Mouse (Mus musculus): Measurements from ENCODE around the gene Clcn6. TPM values are rescaled to one million over a fixed set of nuclear protein-coding genes. Genes with fewer than 3 reads are reported as not detected.
"Not testable (repeated sequence)": the region's sequence is repeated elsewhere in the genome, so short reads cannot be mapped to it uniquely, and the experiment has no call there.

Gene Clcn6
- polyA plus RNA-seq, 1 experiment from 2014 or later = 6.1 TPM

DNA sequence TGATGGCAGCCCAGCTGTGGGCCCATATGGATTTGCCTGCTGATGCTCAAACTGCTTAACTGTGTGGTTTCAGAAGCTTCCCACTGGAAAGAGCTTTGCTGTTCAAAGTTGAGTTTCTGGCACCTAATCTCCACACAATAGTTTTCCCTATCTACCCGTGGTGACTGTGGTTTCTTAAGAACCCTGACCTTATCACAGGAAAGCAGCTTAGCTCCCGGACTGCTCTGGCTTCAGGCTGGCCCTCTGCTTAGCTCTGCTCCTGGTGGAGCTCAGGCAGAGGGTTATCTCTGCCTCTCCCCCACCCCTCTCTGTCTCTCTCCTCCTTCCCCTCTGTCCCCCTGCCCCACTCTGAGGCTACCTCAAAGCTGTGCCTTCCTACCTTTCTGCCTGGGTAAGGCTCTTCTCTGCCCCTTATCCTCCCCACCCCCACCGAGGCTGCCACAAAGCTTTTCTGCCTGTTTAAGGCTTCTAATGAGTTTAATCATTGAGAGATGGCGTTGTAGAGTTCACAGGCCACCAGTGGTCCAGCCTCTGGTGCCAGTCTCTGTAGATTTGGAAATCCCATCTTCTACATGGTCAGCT, 7.9 kb upstream of the Clcn6 start:
- peaks cover 17% of the 10 kb centered on the region for H3K4me1 ChIP-seq (ENCODE audit: control insufficient read depth, insufficient read depth, low read length)
- H3K9me3 ChIP-seq (replicated peaks; ENCODE audit: control insufficient read depth, low read length) = no peaks in the 10 kb centered on the region
- H3K27me3 ChIP-seq (ENCODE audit: control insufficient read depth, insufficient read depth, low read length) = no peaks in the 10 kb centered on the region
- no peak overlapping the region for H3K9ac ChIP-seq (ENCODE audit: low read length)
- no peak overlapping the region for H3K4me3 ChIP-seq (replicated peaks; ENCODE audit: low read length)
- peaks cover 18% of the 10 kb centered on the region for H3K36me3 ChIP-seq (ENCODE audit: control insufficient read depth, insufficient read depth, low read length)
- WGBS = 52% methylated on average over 4 of the region's 4 CpGs
- peak overlapping the region; percentile 46; the same call in 1 of the 2 replicates for H3K27ac ChIP-seq (ENCODE audit: low read length)
- 0 out of 2 replicates have a peak, but pooled peaks have one; percentile 53 for ATAC-seq (ENCODE audit: insufficient read depth, low FRiP score)
- H3K4me2 ChIP-seq (ENCODE audit: low read depth, low read length) = no peak overlapping the region

DNA sequence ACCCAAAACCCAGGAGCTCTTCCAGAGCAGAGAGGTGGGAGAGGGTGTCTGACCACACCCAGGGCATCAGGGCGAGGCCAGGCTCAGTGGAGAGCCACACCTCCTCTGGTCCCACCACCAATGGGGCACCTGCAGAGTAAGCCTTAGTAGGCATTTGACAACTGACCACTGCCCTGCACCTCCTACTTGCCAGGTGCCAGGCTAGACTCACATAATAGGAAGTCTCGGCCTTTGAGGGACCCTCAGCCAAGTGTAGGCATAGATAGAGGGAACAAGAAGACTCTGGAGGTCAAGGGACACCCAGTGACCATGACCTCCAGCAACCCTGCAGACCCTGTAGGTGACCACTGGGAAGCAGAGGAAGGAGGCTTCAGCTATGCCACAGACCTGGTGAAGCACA, 5.5 kb upstream of the Clcn6 start:
- Histone ChIP-seq H3K4me3 (replicated peaks; ENCODE audit: low read length) (no peak overlapping the region), H3K27me3 (ENCODE audit: control insufficient read depth, insufficient read depth, low read length) (no peaks in the 10 kb centered on the region), H3K9ac (ENCODE audit: low read length) (no peak overlapping the region), H3K27ac (ENCODE audit: low read length) (no peak overlapping the region), H3K4me1 (ENCODE audit: control insufficient read depth, insufficient read depth, low read length) (peaks cover 38% of the 10 kb centered on the region), H3K36me3 (ENCODE audit: control insufficient read depth, insufficient read depth, low read length) (peaks cover 14% of the 10 kb centered on the region; the same call in 1 of the 2 replicates), H3K4me2 (ENCODE audit: low read depth, low read length) (no peak overlapping the region), H3K9me3 (replicated peaks; ENCODE audit: control insufficient read depth, low read length) (no peaks in the 10 kb centered on the region)
- WGBS = 93% methylated on average over 2 of the region's 2 CpGs
- no peak for ATAC-seq (ENCODE audit: insufficient read depth, low FRiP score)

DNA sequence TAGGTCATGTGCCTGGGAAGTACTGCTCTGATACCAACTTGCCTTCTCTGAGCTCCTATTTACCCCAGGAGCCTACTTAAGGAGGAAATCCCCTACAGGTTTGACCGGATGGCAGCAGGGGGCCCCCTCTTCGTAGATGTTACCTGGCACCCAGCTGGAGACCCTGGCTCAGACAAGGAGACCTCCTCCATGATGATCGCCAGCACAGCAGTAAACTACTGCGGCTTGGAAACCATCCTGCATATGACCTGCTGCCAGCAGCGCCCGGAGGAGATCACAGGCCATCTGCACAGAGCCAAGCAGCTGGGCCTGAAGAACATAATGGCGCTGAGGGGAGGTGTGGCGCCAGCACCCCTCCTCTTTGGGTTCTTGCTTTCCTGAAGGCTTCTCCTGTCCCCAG, 4.7 kb upstream of the Clcn6 start:
- H3K36me3 ChIP-seq (ENCODE audit: control insufficient read depth, insufficient read depth, low read length) = peaks cover 10% of the 10 kb centered on the region; the same call in 1 of the 2 replicates
- not testable (repeated sequence) for H3K9ac ChIP-seq (ENCODE audit: low read length); H3K27ac ChIP-seq (ENCODE audit: low read length); H3K27me3 ChIP-seq (ENCODE audit: control insufficient read depth, insufficient read depth, low read length); H3K9me3 ChIP-seq (replicated peaks; ENCODE audit: control insufficient read depth, low read length); H3K4me2 ChIP-seq (ENCODE audit: low read depth, low read length); ATAC-seq (ENCODE audit: insufficient read depth, low FRiP score); H3K4me3 ChIP-seq (replicated peaks; ENCODE audit: low read length)
- WGBS = 82% methylated on average over 7 of the region's 8 CpGs
- H3K4me1 ChIP-seq (ENCODE audit: control insufficient read depth, insufficient read depth, low read length) = peaks cover 38% of the 10 kb centered on the region

DNA sequence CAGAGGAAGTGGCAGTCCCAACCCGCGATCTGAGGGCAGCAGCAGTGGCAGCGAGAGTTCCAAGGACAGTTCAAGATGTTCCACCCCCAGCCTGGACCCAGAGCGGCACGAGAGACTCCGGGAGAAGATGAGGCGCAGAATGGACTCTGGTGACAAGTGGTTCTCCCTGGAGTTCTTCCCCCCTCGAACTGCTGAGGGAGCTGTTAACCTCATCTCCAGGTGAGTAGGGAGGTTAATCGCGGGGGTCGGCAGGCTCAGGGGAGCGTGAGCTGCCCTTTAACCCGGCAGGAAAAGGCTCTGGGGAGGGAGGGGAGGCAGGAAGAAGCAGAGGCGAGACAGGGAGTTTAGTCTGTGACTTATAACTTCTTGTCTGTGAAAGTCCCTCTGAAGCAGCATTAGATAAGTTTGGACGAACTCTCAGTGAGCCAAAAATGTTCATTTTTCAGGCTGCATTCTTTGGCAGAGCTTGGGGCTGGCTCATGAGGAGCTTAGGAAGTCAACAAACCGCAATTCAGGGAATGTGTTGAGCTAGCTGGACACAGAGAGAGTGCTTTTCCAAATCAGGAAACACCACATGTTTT, 3.1 kb upstream of the Clcn6 start:
- Histone ChIP-seq H3K36me3 (ENCODE audit: control insufficient read depth, insufficient read depth, low read length) (peaks cover 7% of the 10 kb centered on the region; the same call in 1 of the 2 replicates), H3K4me3 (replicated peaks; ENCODE audit: low read length) (peak overlapping the region; percentile 57), H3K4me1 (ENCODE audit: control insufficient read depth, insufficient read depth, low read length) (peaks cover 45% of the 10 kb centered on the region), H3K9me3 (replicated peaks; ENCODE audit: control insufficient read depth, low read length) (no peaks in the 10 kb centered on the region), H3K4me2 (ENCODE audit: low read depth, low read length) (peak overlapping the region; percentile 92), H3K27ac (ENCODE audit: low read length) (peak overlapping the region; percentile 91), H3K9ac (ENCODE audit: low read length) (peak overlapping the region; percentile 71), H3K27me3 (ENCODE audit: control insufficient read depth, insufficient read depth, low read length) (no peaks in the 10 kb centered on the region)
- WGBS = 2% methylated on average over 16 of the region's 16 CpGs
- no peak for ATAC-seq (ENCODE audit: insufficient read depth, low FRiP score)

DNA sequence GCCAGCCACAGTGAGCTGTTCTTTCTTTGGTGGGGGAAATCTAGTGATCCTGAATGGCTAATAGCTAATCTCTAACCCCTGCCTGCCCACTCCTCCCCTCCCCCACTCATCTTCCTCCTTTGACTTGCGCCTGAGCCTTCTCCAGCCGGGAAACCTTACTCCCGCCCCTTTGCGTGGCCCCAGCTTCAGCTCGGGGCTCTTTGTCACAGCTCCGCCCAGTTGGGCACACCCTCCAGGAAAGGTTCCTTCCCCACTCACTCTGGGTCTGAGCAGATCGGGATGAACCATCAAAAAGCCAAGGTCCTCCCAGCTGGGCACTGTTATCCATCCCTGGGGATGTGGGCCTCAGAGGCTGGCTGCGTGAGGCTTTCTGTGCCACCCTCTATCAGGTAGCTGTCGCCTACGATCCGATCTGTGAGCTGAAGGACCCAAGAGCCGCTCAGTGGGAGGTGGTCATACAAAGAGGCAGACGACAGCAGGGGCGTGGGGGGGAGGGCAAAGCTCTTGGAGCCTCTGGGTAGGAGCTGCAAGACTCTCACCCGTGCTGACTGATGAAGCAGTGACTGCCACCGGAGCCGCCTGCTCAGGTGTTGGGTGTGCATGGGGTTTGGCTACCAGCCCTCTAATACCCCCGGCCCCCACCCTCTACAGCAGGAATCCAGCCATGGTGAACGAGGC, 2.5 kb upstream of the Clcn6 start:
- peak; percentile 48; the same call in 1 of the 2 replicates for ATAC-seq (ENCODE audit: insufficient read depth, low FRiP score)
- WGBS = under 1% methylated on average over 19 of the region's 19 CpGs

DNA sequence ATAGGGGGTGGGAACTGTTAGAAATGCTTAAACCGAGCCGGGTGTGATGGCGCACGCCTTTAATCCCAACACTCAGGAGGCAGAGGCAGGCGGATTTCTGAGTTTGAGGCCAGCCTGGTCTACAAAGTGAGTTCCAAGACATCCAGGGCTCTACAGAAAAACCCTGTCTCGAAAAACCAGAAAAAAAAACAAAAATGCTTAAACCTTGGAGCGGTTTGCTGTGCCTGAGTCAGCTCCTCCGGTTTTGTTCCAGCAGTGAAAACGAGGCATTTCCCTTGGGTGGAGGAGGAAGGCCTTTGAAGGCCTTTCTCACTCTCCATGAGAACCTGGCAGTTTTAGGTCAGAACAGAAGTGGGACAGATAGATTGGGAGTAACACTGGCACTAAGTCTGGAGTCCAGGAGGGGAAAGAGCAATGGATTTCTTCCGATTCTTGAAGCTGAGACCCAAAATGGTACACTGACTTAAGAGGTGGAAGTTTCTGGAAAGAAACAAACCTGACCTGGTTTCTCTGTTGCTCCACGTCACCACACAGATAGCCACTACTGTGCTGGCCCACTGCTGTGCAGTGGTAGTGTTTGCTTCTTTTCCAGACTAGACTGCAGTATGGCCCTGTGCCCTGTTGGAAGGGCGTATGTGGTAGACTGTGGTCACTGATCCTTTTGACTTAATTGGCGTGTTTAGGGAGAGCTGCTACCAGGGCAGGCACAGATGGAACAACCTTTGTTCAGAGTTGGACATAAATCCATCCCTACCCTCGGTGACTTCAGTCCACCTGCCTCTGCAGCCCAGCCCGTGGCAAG, 1.6 kb upstream of the Clcn6 start:
- no peaks in the 10 kb centered on the region for H3K27me3 ChIP-seq (ENCODE audit: control insufficient read depth, insufficient read depth, low read length)
- H3K4me3 ChIP-seq (replicated peaks; ENCODE audit: low read length) = peak overlapping the region; percentile 75
- no peaks in the 10 kb centered on the region for H3K9me3 ChIP-seq (replicated peaks; ENCODE audit: control insufficient read depth, low read length)
- H3K27ac ChIP-seq (ENCODE audit: low read length) = peak overlapping the region; percentile 91
- peak overlapping the region; percentile 77 for H3K9ac ChIP-seq (ENCODE audit: low read length)
- ATAC-seq (ENCODE audit: insufficient read depth, low FRiP score) = no peak
- H3K36me3 ChIP-seq (ENCODE audit: control insufficient read depth, insufficient read depth, low read length) = peaks cover 9% of the 10 kb centered on the region; the same call in 1 of the 2 replicates
- H3K4me1 ChIP-seq (ENCODE audit: control insufficient read depth, insufficient read depth, low read length) = peaks cover 42% of the 10 kb centered on the region
- WGBS = 63% methylated on average over 15 of the region's 15 CpGs
- H3K4me2 ChIP-seq (ENCODE audit: low read depth, low read length) = peak overlapping the region; percentile 92

More for the DNA sequence above, 2.5 kb upstream of the Clcn6 start:
- H3K9ac ChIP-seq (ENCODE audit: low read length) = peak overlapping the region; percentile 71
- H3K27me3 ChIP-seq (ENCODE audit: control insufficient read depth, insufficient read depth, low read length) = no peaks in the 10 kb centered on the region
- H3K36me3 ChIP-seq (ENCODE audit: control insufficient read depth, insufficient read depth, low read length) = peaks cover 9% of the 10 kb centered on the region; the same call in 1 of the 2 replicates
- peak overlapping the region; percentile 57 for H3K4me3 ChIP-seq (replicated peaks; ENCODE audit: low read length)
- peak overlapping the region; percentile 91 for H3K27ac ChIP-seq (ENCODE audit: low read length)
- H3K9me3 ChIP-seq (replicated peaks; ENCODE audit: control insufficient read depth, low read length) = no peaks in the 10 kb centered on the region
- H3K4me2 ChIP-seq (ENCODE audit: low read depth, low read length) = peak overlapping the region; percentile 92
- peaks cover 45% of the 10 kb centered on the region for H3K4me1 ChIP-seq (ENCODE audit: control insufficient read depth, insufficient read depth, low read length)

DNA sequence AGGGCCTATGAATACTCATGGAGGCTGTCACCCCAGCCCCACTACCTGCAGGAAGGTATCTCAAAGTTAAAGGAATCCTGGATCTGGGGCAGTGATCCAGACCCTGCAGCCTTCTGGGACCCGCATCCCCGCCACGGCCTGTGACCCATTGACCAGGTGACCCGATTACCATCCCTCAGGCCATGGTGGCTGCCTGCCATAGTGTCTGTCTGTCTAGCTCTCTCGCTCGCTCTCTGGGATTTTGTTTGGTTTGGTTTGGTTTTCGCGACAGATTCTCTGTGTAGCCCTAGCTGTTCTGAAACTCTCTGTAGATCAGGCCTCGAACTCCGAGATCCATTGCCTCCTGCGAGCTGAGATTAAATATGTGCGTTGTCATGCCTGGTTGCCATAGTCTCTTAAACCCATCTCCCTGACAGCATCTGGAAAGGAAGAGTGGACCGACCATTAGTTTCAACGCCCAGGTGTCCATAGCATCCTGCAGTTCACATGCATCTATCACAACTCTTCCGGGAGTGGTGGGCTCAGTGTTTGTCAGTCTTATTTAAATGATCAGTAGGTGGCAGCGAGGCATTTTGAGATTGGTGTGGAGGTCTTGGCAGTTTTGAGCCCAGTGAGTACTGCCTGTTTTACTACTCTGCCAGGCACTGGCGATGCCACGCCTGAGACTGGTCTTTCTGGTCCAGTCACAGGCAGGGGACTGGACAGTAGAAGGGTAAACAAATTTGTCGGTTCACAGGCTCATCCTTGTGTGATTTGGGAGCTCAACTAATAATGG, 820 bp upstream of the Clcn6 start:
- H3K9ac ChIP-seq (ENCODE audit: low read length) = peak overlapping the region; percentile 77
- H3K27ac ChIP-seq (ENCODE audit: low read length) = peak overlapping the region; percentile 91
- H3K4me3 ChIP-seq (replicated peaks; ENCODE audit: low read length) = peak overlapping the region; percentile 75
- no peak for ATAC-seq (ENCODE audit: insufficient read depth, low FRiP score)
- peaks cover 4% of the 10 kb centered on the region; the same call in 1 of the 2 replicates for H3K36me3 ChIP-seq (ENCODE audit: control insufficient read depth, insufficient read depth, low read length)
- H3K9me3 ChIP-seq (replicated peaks; ENCODE audit: control insufficient read depth, low read length) = no peaks in the 10 kb centered on the region
- H3K27me3 ChIP-seq (ENCODE audit: control insufficient read depth, insufficient read depth, low read length) = no peaks in the 10 kb centered on the region
- WGBS = 15% methylated on average over 19 of the region's 19 CpGs
- H3K4me1 ChIP-seq (ENCODE audit: control insufficient read depth, insufficient read depth, low read length) = peaks cover 42% of the 10 kb centered on the region
- peak overlapping the region; percentile 90 for H3K4me2 ChIP-seq (ENCODE audit: low read depth, low read length)

DNA sequence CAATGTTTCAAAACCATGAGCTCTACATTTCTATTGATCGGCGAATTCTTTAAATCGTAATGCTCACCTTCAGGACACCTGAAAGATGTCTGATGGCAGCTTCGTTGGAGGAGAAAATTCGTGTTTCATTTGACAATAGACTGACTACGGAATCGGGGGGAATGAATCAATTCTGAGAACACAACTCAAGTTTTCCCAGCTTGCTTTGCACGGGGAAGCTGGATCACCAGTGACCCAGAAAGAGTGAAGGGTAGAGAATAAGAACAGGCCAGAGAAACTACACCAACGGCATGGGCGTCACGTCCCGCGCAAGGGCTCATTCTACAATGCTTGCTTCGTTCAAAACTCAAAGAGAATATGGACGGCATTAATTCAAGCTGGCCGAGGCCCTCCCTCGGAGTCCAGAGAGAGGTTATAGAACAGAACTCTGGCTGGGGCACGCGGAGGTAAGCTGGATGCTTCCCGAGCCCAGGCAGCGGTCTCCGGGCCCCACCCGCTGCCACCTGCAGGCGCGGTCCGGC, 482 bp downstream of the Clcn6 start:
- H3K9ac ChIP-seq (ENCODE audit: low read length) = peak overlapping the region; percentile 80
- H3K27ac ChIP-seq (ENCODE audit: low read length) = peak overlapping the region; percentile 80
- H3K27me3 ChIP-seq (ENCODE audit: control insufficient read depth, insufficient read depth, low read length) = no peaks in the 10 kb centered on the region
- H3K36me3 ChIP-seq (ENCODE audit: control insufficient read depth, insufficient read depth, low read length) = 0 out of 2 replicates have a peak, but pooled peaks cover 2% of the 10 kb centered on the region
- WGBS = 6% methylated on average over 26 of the region's 26 CpGs
- peak overlapping the region; percentile 57 for H3K4me2 ChIP-seq (ENCODE audit: low read depth, low read length)
- H3K4me3 ChIP-seq (replicated peaks; ENCODE audit: low read length) = peak overlapping the region; percentile 75
- H3K4me1 ChIP-seq (ENCODE audit: control insufficient read depth, insufficient read depth, low read length) = peaks cover 41% of the 10 kb centered on the region
- ATAC-seq (ENCODE audit: insufficient read depth, low FRiP score) = no peak
- no peaks in the 10 kb centered on the region for H3K9me3 ChIP-seq (replicated peaks; ENCODE audit: control insufficient read depth, low read length)

Data from stomach, embryonic 16.5 days (tissue).